Mouse (Mus musculus): Measurements from ENCODE around the gene Pabpc1l. TPM values are rescaled to one million over a fixed set of nuclear protein-coding genes. Genes with fewer than 3 reads are reported as not detected.

Gene Pabpc1l
- under 1 TPM in 1 of 2 experiments, not detected in 1; 0.89 TPM for total RNA-seq (2021)

GRCm38 (mm10) chr2:164025150-164025549 lies at the start of gene Pabpc1l:
Gene Pabpc1l, plus strand, starts transcription at chr2:164025450.
- no peak for DNase-seq
- intact Hi-C loops (cut with DNase I), result no loop called here

- DNase-seq, result no peak
Measured at GRCm38 (mm10) chr2:163976448-163976847, 48.8 kb upstream of the Pabpc1l start.

GRCm38 (mm10) chr2:163987233-163987632 lies 38.0 kb upstream of the Pabpc1l start:
- intact Hi-C loops (cut with DNase I), result no loop called here
- no peak for DNase-seq

More at GRCm38 (mm10) chr2:163976448-163976847, 48.8 kb upstream of the Pabpc1l start:
- intact Hi-C loops (cut with DNase I), result no loop called here

GRCm38 (mm10) chr2:163992871-163993270 lies 32.4 kb upstream of the Pabpc1l start:
- DNase-seq, result no peak
- intact Hi-C loops (cut with DNase I), result no loop called here

GRCm38 (mm10) chr2:163994654-163994976 lies 30.6 kb upstream of the Pabpc1l start, which contains the start of gene Ywhab:
Gene Ywhab, plus strand, starts transcription at chr2:163994960.
- intact Hi-C loops (cut with DNase I), result loop anchor here (2.0 kb wide), 1 partner anchor 76 kb away; the partner anchor contains the start of genes Stk4 and Tomm34
- DNase-seq, result no peak

GRCm38 (mm10) chr2:163994977-163995862 lies 30.0 kb upstream of the Pabpc1l start:
- intact Hi-C loops (cut with DNase I), result loop anchor here (2.0 kb wide), 1 partner anchor 76 kb away; the partner anchor contains the start of genes Stk4 and Tomm34
- DNase-seq, result peak; percentile 88 to 90

GRCm38 (mm10) chr2:163996275-163996674 lies 29.0 kb upstream of the Pabpc1l start:
- intact Hi-C loops (cut with DNase I), result no loop called here
- DNase-seq, result no peak

- intact Hi-C loops (cut with DNase I), result no loop called here
- DNase-seq, result no peak
Measured at GRCm38 (mm10) chr2:163996899-163997298, 28.4 kb upstream of the Pabpc1l start.

GRCm38 (mm10) chr2:163998981-163999380 lies 26.3 kb upstream of the Pabpc1l start:
- intact Hi-C loops (cut with DNase I), result no loop called here
- no peak for DNase-seq

GRCm38 (mm10) chr2:164002637-164003036 lies 22.6 kb upstream of the Pabpc1l start:
- DNase-seq, result no peak
- intact Hi-C loops (cut with DNase I), result no loop called here

- intact Hi-C loops (cut with DNase I), result no loop called here
- no peak for DNase-seq
Measured at GRCm38 (mm10) chr2:164004503-164004902, 20.7 kb upstream of the Pabpc1l start.

GRCm38 (mm10) chr2:164006932-164007331 lies 18.3 kb upstream of the Pabpc1l start:
- intact Hi-C loops (cut with DNase I), result no loop called here
- DNase-seq, result peak in 1 of 2 experiments; percentile 25

- intact Hi-C loops (cut with DNase I), result no loop called here
- DNase-seq, result no peak
Measured at GRCm38 (mm10) chr2:164007547-164007946, 17.7 kb upstream of the Pabpc1l start.

- intact Hi-C loops (cut with DNase I), result no loop called here
Measured at GRCm38 (mm10) chr2:164007987-164008545, 17.2 kb upstream of the Pabpc1l start.

GRCm38 (mm10) chr2:164009227-164009626 lies 16.0 kb upstream of the Pabpc1l start:
- intact Hi-C loops (cut with DNase I), result no loop called here
- DNase-seq, result peak in 1 of 2 experiments; percentile 19

More at GRCm38 (mm10) chr2:164007987-164008545, 17.2 kb upstream of the Pabpc1l start:
- DNase-seq, result no peak

- no peak for DNase-seq
- intact Hi-C loops (cut with DNase I), result no loop called here
Measured at GRCm38 (mm10) chr2:164010496-164010895, 14.8 kb upstream of the Pabpc1l start.

- intact Hi-C loops (cut with DNase I), result no loop called here
- no peak for DNase-seq
Measured at GRCm38 (mm10) chr2:164010944-164011343, 14.3 kb upstream of the Pabpc1l start.

GRCm38 (mm10) chr2:164015304-164015703 lies 9.9 kb upstream of the Pabpc1l start:
- intact Hi-C loops (cut with DNase I), result no loop called here
- DNase-seq, result no peak

- intact Hi-C loops (cut with DNase I), result no loop called here
- no peak for DNase-seq
Measured at GRCm38 (mm10) chr2:164018910-164019309, 6.3 kb upstream of the Pabpc1l start.

GRCm38 (mm10) chr2:164019943-164020342 lies 5.3 kb upstream of the Pabpc1l start:
- no peak for DNase-seq
- intact Hi-C loops (cut with DNase I), result no loop called here

GRCm38 (mm10) chr2:164022104-164022503 lies 3.1 kb upstream of the Pabpc1l start:
- no peak for DNase-seq
- intact Hi-C loops (cut with DNase I), result no loop called here

- no peak for DNase-seq
- intact Hi-C loops (cut with DNase I), result no loop called here
Measured at GRCm38 (mm10) chr2:164031147-164031546, 5.9 kb downstream of the Pabpc1l start.

Measured in heart, postnatal 36 days (tissue).